Mouse (Mus musculus) kidney, adult 2 months (tissue): ENCODE measurements at regions not wholly inside any gene's neighbourhood (a gene's known extent, or its start where the extent isn't known, plus 50 kb on each side); places are given as distances from the start of the nearest gene placed in this dataset.

Source experiments
- CTCF ChIP-seq: fragments of 200-500 bp; conservative IDR thresholded peaks from 2 replicates; pipeline ENCODE4 v1.5.1; 2011; ENCODE audit warnings: low read depth, mild to moderate bottlenecking, control low read depth, low read length, moderate library complexity, mixed read lengths; ENCODE audit not compliant: insufficient read depth, insufficient read length
- POLR2A ChIP-seq: fragments of 200-500 bp; IDR thresholded peaks from one replicate; pipeline ENCODE4 v1.6.1; 2011; ENCODE audit warnings: low read depth, low read length, control low read depth

- TF ChIP-seq POLR2A (no peak), CTCF (no peak)
Observed at GRCm38 (mm10) chr3:41140391-41140790, 57.5 kb upstream of the Pgrmc2 start.
